Mouse (Mus musculus) monocyte, adult 2 months (primary cell): ENCODE data around the gene 4931422A03Rik.
"Not testable (repeated sequence)": the region's sequence is repeated elsewhere in the genome, so short reads cannot be mapped to it uniquely, and the experiment has no call there.

Experiments used
- DNase-seq, 2 experiments: peaks; one replicate each; pipeline ENCODE4 v3.0.0; 2022; ENCODE audit warnings: low spot score in 2 of 2, low read depth in 1 of 2

The 4931422A03Rik gene

GRCm38 (mm10) chr2:104028139-104028723 is at the start of gene 4931422A03Rik:
4931422A03Rik (minus strand) TSS chr2:104028361.
- no peak for DNase-seq

GRCm38 (mm10) chr2:104069704-104070185 is 41.6 kb upstream of the 4931422A03Rik start, which contains the start of gene Cd59b:
Cd59b (plus strand) TSS chr2:104069849.
- no peak for DNase-seq

DNA sequence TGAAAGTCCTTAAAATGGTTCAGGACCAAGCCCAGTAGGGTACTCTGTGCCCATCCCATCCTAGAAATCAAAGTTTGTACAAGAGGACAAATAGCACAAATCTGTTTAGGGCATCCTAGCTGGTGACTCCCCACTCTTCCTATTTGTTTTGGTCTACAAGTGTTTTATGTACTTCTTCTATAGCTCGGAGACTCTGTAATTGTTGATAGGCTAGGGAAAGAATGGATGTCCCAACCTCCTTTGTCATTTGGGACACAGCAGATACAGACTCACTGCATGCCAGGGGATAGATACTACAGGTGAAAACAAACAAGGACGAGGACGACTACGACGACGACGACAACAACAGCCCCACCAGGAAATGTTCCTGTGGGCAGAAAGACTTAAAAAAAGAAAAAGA is 40.3 kb upstream of the 4931422A03Rik start, which contains the start of gene Gm10799:
Gm10799 (minus strand) TSS at position 101 of the 400 bp plus-strand sequence.
- DNase-seq, result not testable (repeated sequence)

DNA sequence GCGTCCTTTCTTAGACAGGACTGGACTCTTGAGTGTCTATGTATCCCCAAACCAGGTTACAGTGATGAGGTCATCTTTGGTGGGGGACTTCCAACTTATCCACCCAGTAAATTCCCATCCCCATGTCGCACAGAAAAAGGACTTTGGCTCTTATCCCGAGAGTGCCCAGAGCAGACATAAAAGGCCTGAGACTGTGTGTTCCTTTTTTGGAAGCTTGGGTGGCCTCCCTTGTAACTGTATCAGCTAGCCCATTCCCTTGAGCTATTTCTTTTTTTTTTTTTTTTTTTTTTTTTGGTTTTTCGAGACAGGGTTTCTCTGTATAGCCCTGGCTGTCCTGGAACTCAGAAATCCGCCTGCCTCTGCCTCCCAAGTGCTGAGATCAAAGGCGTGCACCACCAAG is 37.4 kb upstream of the 4931422A03Rik start, which contains the start of gene Gm10912:
Gm10912 (plus strand) TSS at position 301 of the 400 bp plus-strand sequence.
- DNase-seq, result not testable (repeated sequence)

GRCm38 (mm10) chr2:104064152-104064551 is 36.0 kb upstream of the 4931422A03Rik start:
- no peak for DNase-seq

- DNase-seq, result no peak
Observed at GRCm38 (mm10) chr2:104062665-104063064, 34.5 kb upstream of the 4931422A03Rik start.

DNA sequence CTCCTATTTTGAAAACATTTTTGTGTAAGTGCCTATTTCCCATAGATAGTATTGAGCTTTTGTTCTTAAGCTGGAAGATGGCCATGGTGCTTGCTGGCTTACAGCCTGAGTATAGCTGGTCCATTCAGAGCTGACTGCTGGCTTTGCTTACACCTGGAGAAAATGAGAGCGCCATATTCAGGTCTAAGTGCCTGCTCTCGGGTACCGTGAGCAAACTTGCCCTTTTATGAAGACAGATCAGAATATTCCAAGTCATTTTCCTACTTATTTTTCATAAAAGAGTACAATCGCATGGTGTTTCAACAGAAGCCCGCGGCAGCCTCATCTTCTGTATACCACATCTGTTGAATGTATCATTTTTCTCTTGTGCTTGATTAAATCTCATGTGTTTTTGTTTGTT is 32.8 kb upstream of the 4931422A03Rik start:
- no peak for DNase-seq

GRCm38 (mm10) chr2:104059786-104060185 is 31.6 kb upstream of the 4931422A03Rik start:
- DNase-seq, result no peak

GRCm38 (mm10) chr2:104058954-104059353 is 30.8 kb upstream of the 4931422A03Rik start:
- no peak for DNase-seq

GRCm38 (mm10) chr2:104058381-104058780 is 30.2 kb upstream of the 4931422A03Rik start:
- DNase-seq, result no peak

DNA sequence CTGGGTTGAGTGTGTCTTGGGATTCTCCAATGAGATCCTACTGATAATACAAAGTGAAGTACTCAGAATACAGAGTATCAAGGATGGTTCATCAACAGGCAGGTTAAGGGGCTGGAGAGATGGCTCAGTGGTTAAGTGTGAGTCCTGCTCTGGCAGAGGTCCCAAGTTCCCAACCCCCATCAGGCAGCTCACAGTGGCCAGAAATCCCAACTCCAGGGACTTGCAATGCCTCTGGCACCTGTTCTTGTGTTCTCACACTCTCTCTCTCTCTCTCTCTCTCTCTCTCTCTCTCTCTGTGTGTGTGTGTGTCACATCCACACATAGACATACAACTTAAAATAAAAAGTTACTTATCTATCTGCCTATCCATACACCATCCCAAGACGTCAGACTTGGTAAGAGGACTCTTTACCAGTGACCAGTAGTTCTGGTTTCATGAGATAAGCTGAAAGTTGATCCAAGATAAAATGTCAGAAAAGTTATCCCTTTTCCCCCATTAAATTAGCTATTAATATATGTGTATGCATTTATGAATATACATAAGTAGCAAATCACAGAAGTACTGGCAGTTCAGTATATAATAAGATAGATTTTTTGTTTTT is 16.4 kb upstream of the 4931422A03Rik start:
- no peak for DNase-seq

GRCm38 (mm10) chr2:104043624-104044478 is 15.7 kb upstream of the 4931422A03Rik start:
- no peak for DNase-seq

GRCm38 (mm10) chr2:104042766-104043165 is 14.6 kb upstream of the 4931422A03Rik start:
- no peak for DNase-seq

GRCm38 (mm10) chr2:104041632-104042031 is 13.5 kb upstream of the 4931422A03Rik start:
- DNase-seq, result no peak

DNA sequence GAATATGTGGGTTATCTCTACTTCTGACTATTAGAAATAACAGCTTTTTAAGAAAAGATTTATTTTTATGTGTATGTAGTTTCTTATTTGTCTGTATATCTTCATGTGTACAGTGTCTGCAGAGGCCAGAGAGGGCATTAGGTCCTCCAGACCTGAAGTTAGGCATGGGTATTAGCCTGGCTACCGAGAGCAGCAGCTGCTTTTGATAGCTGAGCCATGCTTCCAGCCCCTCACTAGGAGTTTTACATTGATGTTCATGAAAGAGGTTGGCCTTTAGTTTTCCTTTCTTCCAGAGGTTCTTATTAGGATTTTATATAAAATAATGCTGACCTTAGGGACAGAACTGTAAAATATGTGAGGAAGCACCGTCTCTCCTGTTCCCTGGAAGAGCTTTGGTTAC is 10.1 kb upstream of the 4931422A03Rik start:
- no peak for DNase-seq

DNA sequence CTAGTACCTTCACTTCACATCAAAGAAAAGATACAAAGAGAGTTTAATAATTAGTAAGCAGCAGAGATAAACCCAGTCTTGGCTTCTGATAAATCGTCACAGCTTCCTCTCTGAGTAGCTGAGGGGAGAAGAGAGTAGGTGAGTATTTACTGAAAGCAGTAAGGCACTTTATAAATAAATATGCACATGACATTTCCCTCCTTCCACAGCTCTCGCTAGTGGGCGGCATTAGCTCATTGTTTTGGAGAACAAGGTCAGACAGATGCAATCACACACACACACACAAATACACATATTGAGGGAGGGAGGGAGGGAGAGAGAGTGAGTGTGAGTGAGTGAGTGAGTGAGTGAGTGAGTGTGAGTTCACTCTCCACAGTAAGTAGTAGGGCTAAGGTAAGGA is 8.2 kb upstream of the 4931422A03Rik start:
- no peak for DNase-seq

DNA sequence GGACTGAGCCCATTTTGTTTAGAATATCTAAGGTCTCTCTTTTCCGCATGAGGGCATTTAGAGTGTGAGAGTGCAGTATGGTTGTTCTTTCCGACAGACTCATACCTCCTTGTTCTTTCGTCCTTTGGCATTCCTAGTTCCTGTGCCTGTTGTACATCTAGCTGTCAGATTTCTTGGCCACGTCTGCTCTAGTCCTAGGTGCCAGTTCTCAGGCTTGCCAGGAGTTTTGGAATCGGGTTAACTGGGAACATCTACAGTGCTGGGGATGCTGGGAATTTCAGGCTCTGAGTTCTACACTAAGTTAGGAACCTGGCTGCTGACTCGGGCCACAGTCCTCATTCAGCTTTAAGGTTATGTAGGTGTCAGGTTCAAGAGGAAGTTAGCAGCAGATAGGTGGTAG is 7.4 kb upstream of the 4931422A03Rik start:
- no peak for DNase-seq

- DNase-seq, result no peak
Observed at GRCm38 (mm10) chr2:104034832-104035472, 6.8 kb upstream of the 4931422A03Rik start.

DNA sequence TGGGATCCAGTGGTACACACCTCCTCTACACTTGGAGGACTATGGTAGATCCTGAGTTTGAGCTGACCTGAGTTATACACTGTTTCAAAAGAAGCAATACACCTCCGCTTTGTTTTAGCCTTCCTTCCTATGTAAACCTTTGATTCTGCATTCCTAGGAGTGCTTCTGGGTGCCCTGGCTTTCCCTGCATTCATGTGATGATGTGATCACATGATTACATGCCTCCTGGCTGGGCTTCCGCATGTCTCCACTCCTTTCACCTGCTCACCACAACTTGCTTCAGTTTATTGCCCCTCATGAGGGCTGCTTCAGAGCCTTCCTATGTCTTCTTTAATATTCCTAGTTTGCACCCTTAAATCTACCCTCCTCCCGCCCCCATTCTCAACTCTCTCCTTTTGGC is 3.9 kb upstream of the 4931422A03Rik start:
- DNase-seq, result no peak

GRCm38 (mm10) chr2:104030381-104030780 is 2.2 kb upstream of the 4931422A03Rik start:
- DNase-seq, result no peak

DNA sequence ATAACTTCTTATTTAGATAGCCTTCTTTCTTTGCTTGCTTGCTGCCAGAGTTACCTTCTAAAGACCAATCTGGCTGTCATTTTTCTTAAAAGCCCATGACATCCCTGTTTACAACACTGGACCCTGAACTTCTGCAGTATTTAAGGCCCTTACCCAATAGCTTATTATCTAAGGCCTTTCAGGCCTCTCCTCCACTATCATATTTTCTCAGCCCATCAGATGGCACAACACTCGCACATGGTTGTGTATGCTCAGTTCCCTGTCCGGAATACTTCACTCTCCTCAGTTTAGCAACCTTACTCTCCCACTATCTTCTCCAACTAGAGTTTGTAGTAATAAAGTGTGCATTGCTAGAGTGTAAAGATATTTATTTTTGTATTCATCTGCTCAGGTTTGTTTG is 913 bp upstream of the 4931422A03Rik start:
- DNase-seq, result no peak
